Mouse (Mus musculus) liver, postnatal 0 days (tissue): ENCODE data around the gene Neo1. TPM values are rescaled to one million over a fixed set of nuclear protein-coding genes. Genes with fewer than 3 reads are reported as not detected.

ENCODE experiments used
- ATAC-seq: fragments of 200-750 bp; cut with Nextera tagmentation; 2 replicates; pipeline ENCODE4 v1.8.0; 2017; ENCODE audit warnings: mild to moderate bottlenecking, moderate library complexity
- DNase-seq: peaks from one replicate; pipeline ENCODE4 v3.0.0-alpha.2; 2016
- H3K27ac ChIP-seq: fragments of 300-500 bp; sonication (generic); 2 replicates; pipeline ENCODE4 v1.5.1; 2014; ENCODE audit warnings: antibody characterized with exemption, moderate library complexity, mild to moderate bottlenecking, low read depth
- H3K27me3 ChIP-seq: fragments of 300-500 bp; sonication (generic); 2 replicates; pipeline ENCODE4 v1.6.1; 2014; ENCODE audit warnings: low read length, control low read depth, mixed read lengths; ENCODE audit not compliant: insufficient read depth
- H3K36me3 ChIP-seq: fragments of 300-500 bp; sonication (generic); replicated peaks from 2 replicates; pipeline ENCODE4 v1.6.1; 2014; ENCODE audit warnings: mild to moderate bottlenecking, control low read depth, low read length, moderate library complexity, mixed read lengths; ENCODE audit not compliant: insufficient read depth
- H3K4me1 ChIP-seq: fragments of 300-500 bp; sonication (generic); 2 replicates; pipeline ENCODE4 v1.6.1; 2014; ENCODE audit warnings: antibody characterized with exemption, mild to moderate bottlenecking, control low read depth; ENCODE audit not compliant: insufficient read depth
- H3K4me2 ChIP-seq: fragments of 300-500 bp; sonication (generic); 2 replicates; pipeline ENCODE4 v1.6.1; 2014; ENCODE audit warnings: low read depth, mild to moderate bottlenecking, low read length, moderate library complexity, mixed read lengths
- H3K4me3 ChIP-seq: fragments of 300-500 bp; sonication (generic); 2 replicates; pipeline ENCODE4 v1.5.1; 2014; ENCODE audit warnings: low read depth, low read length
- H3K9ac ChIP-seq: fragments of 300-500 bp; sonication (generic); replicated peaks from 2 replicates; pipeline ENCODE4 v1.6.1; 2014; ENCODE audit warnings: mild to moderate bottlenecking, moderate library complexity
- H3K9me3 ChIP-seq: fragments of 300-500 bp; sonication (generic); 2 replicates; pipeline ENCODE4 v1.6.1; 2016; ENCODE audit warnings: mild to moderate bottlenecking, control low read depth, low read length, mixed read lengths
- CTCF ChIP-seq: sonication (generic); IDR thresholded peaks from 2 replicates; pipeline ENCODE4 v1.5.1; 2016; ENCODE audit warnings: antibody characterized with exemption, low read depth
- EP300 ChIP-seq: IDR thresholded peaks from 2 replicates; pipeline ENCODE4 v1.6.1; 2016; ENCODE audit warnings: antibody characterized with exemption, low read depth, mild to moderate bottlenecking
- WGBS: fragments of 180-500 bp; shearing (Covaris S2); extraction: QIAGEN DNeasy Blood & Tissue Kit; methylation state at CpG from one replicate; pipeline ENCODE4 v1.1.7; 2014; ENCODE audit not compliant: insufficient replicate concordance; 5-methylcytosine and 5-hydroxymethylcytosine counted together
- polyA plus RNA-seq: library from polyadenylated mRNA; unstranded; fragments of >200 nt; fragmentation: Nextera tagmentation; extraction: Ambion mirVana; gene quantifications from 2 replicates; pipeline ENCODE4 v1.2.1, GENCODE M21; 2015

The Neo1 gene
- polyA plus RNA-seq, 1 experiment from 2014 or later, result 1.2 TPM

DNA sequence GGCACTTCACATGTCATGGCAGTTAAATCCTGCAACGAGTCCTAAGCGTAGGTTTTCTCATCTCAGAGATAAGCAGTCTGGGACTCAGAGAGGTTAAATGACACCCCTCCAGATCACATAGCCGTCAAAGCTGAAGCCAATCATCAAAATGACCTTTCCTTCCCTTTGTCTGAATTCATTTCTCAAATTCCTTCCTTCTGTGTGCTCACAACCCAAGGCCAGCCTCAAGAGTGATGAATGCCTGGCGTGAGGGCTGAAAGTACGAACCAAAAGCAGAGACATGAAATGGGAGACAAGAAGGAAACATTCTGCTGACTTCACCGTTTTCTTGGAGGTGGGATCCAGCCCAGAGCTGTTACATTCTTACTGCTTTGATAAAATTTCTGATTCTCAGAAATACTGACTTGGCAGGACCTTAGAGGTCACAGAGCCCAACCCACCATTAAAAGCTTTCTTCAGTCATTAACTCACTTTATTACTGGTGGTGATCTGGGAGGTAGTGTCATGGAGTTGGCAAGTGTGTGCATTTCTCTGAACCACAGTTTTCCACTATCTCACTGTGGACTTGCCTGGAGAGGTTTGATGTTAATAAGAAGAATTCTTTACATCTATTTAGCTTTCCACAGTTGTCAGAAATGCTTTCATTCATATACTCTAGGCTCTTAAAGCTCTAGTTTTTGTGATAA lies 29.5 kb upstream of the Neo1 start:
- DNase-seq (no peak), ATAC-seq (no peak)
- 49% methylated on average over 6 of the region's 6 CpGs for WGBS
- Histone ChIP-seq H3K4me3 (no peak overlapping the region), H3K9ac (no peak overlapping the region), H3K36me3 (no peaks in the 10 kb centered on the region), H3K4me1 (no peaks in the 10 kb centered on the region), H3K27ac (no peak overlapping the region), H3K4me2 (no peak overlapping the region), H3K9me3 (no peaks in the 10 kb centered on the region), H3K27me3 (no peaks in the 10 kb centered on the region)
- TF ChIP-seq EP300, result no peak
- TF ChIP-seq CTCF, result no peak

DNA sequence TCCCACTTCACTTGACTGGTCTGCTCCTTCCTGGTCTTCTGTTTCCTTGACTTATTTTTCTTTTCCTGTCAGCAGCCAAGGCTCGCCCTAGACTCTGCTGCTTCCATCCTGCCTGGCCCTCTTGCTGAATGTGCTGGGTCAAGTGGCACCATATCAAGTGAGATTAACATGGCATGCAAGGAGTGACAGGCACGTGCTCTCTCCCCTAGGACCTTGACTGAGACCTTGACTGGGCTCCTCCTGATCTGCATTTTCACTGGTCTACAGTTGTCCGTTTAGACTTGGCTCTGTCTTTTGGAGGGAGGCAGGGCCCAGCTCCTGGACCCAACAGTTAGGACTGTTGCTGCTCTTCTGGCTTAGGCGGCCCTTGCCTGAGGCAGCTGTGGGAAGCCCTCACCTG lies 26.2 kb upstream of the Neo1 start:
- no peak overlapping the region for H3K27ac ChIP-seq
- no peak for ATAC-seq
- 51% methylated on average over 4 of the region's 4 CpGs for WGBS

DNA sequence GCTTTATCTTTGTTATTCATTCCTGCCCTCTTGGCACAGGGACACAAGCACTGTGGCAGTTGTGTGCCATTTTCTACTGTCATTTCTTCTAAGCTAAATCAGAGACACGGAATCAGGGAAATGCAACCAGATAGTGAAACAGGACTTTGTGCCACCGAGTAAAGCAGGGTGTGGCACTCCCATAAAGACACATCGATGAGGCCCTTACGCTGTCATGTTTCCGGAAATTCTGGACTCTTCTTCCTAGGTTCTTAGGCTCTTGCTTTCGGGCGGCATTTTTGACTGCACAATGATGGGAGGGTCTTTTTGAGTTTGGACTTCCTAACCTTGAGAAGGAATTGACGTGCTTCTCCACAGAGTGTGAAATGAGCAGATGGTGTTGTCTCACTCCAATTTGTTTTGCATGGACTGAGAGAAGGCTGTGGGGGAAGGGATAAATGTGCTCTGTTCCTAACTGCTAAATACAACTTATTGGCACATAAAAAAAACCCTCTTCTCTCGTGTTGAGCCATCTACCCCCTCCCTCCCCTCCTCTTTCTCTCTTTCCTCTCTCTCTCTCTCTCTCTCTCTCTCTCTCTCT lies 23.9 kb upstream of the Neo1 start:
- Histone ChIP-seq H3K9ac (no peak overlapping the region), H3K27ac (no peak overlapping the region), H3K36me3 (no peaks in the 10 kb centered on the region), H3K9me3 (no peaks in the 10 kb centered on the region), H3K4me1 (no peaks in the 10 kb centered on the region), H3K27me3 (no peaks in the 10 kb centered on the region), H3K4me2 (no peak overlapping the region), H3K4me3 (no peak overlapping the region)
- WGBS, result 78% methylated on average over 9 of the region's 9 CpGs
- ATAC-seq (no peak), DNase-seq (no peak)
- TF ChIP-seq CTCF (no peak), EP300 (no peak)

More for the DNA sequence above, 26.2 kb upstream of the Neo1 start:
- no peak overlapping the region for H3K4me2 ChIP-seq
- no peaks in the 10 kb centered on the region for H3K27me3 ChIP-seq
- no peaks in the 10 kb centered on the region for H3K4me1 ChIP-seq
- no peak for TF ChIP-seq CTCF
- no peak for TF ChIP-seq EP300
- no peak overlapping the region for H3K4me3 ChIP-seq
- DNase-seq, result no peak
- H3K9me3 ChIP-seq, result no peaks in the 10 kb centered on the region
- H3K36me3 ChIP-seq, result no peaks in the 10 kb centered on the region
- H3K9ac ChIP-seq, result no peak overlapping the region

DNA sequence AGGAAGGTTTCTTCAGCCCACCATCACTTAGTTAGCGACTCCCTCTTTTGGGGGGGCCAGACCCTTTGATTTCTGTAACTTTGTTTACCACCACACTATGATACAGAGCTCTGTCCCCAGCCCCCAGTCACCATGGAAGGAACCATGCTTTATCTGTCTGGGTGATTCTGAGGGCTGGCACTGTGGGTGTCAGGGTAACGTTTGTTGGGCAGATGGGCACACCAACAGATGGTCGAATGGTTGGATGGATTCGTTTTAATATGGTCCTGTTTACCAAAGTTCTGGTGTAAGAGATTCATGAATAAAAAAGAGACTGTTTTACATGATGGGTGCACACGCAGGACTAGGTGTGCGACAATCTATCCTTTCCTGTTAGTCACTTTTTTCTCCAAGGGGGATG lies 22.9 kb upstream of the Neo1 start:
- Histone ChIP-seq H3K27me3 (no peaks in the 10 kb centered on the region), H3K4me2 (no peak overlapping the region), H3K4me1 (no peaks in the 10 kb centered on the region), H3K9ac (no peak overlapping the region), H3K36me3 (no peaks in the 10 kb centered on the region), H3K27ac (no peak overlapping the region), H3K9me3 (no peaks in the 10 kb centered on the region), H3K4me3 (no peak overlapping the region)
- WGBS, result 81% methylated on average over 6 of the region's 6 CpGs
- DNase-seq (no peak), ATAC-seq (no peak)
- TF ChIP-seq CTCF (no peak), EP300 (no peak)

DNA sequence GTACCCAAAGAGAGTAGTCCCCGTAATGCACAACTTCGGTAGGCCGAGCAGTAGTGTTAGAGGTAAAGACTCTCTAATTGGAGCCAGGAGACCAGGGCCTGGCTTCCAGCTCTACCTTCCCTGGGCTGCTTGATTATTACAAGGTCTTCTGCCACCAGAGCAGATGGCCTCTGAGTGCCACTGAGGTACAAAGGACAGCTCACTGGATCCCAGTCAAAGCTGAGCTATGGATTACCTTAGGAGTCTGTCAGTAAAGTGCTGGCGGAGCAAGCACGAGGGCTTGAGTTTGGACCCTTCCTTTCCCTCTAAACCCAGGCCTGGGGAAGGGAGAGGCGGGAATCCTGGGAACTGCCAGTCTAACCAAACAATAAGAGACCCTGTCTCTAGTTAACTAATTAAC lies 21.8 kb upstream of the Neo1 start:
- Histone ChIP-seq H3K36me3 (no peaks in the 10 kb centered on the region), H3K4me2 (no peak overlapping the region), H3K9ac (no peak overlapping the region), H3K4me3 (no peak overlapping the region), H3K9me3 (no peaks in the 10 kb centered on the region), H3K4me1 (no peaks in the 10 kb centered on the region), H3K27ac (no peak overlapping the region), H3K27me3 (no peaks in the 10 kb centered on the region)
- no peak for ATAC-seq
- WGBS, result 83% methylated on average over 6 of the region's 6 CpGs
- no peak for TF ChIP-seq EP300
- no peak for TF ChIP-seq CTCF
- DNase-seq, result no peak

DNA sequence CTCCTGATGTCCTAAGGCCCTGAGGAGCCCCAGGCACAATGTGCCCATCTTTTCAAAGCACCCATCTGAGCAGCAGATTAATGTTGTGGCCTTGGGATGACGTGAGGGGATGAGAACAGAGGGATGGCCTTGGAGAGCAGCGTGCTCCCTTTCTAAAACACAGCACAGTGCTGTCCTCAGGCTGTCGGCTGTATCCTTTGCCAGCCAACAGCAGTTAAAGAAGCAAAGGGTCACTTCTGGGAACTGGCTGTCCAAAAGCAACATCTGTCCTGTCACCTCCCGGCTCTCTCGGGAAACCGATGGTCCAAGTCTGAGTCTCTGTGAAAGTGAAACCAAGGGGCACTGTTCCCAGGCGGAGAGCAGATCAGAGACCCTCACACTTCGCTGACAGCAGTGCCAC lies 20.0 kb upstream of the Neo1 start:
- Histone ChIP-seq H3K36me3 (no peaks in the 10 kb centered on the region), H3K9me3 (no peaks in the 10 kb centered on the region), H3K4me3 (no peak overlapping the region), H3K9ac (no peak overlapping the region), H3K27me3 (no peaks in the 10 kb centered on the region), H3K27ac (no peak overlapping the region), H3K4me1 (no peaks in the 10 kb centered on the region), H3K4me2 (no peak overlapping the region)
- TF ChIP-seq CTCF (no peak), EP300 (no peak)
- 71% methylated on average over 8 of the region's 8 CpGs for WGBS
- DNase-seq (no peak), ATAC-seq (no peak)
